Mouse (Mus musculus): Measurements from ENCODE around the gene Olfr1437.
"Not testable (repeated sequence)": the region's sequence is repeated elsewhere in the genome, so short reads cannot be mapped to it uniquely, and the experiment has no call there.

Gene Olfr1437

DNA sequence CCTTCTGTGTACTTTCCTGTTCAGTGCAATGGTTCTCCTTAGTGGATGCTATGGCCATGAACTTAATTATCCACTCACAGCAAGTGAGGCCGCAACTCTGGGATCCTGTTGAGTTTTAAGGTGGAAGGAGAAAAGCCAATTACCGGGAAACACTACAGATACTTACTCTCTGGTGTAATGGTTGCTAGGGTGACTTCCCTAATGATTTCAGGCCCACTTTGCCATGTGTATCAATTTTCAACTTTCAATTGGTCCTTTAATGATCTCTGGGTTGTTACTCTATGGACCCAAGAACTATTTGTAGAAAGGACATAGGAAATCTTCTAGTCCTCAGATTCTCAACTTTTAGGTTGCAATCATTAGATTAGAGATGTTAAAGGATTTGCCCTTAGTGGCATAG, at the start of gene Olfr1437:
TSS of gene Olfr1437 (minus strand) at position 101 of the 400 bp plus-strand sequence.
- no peak for DNase-seq (ENCODE audit: low read depth, low spot score)

DNA sequence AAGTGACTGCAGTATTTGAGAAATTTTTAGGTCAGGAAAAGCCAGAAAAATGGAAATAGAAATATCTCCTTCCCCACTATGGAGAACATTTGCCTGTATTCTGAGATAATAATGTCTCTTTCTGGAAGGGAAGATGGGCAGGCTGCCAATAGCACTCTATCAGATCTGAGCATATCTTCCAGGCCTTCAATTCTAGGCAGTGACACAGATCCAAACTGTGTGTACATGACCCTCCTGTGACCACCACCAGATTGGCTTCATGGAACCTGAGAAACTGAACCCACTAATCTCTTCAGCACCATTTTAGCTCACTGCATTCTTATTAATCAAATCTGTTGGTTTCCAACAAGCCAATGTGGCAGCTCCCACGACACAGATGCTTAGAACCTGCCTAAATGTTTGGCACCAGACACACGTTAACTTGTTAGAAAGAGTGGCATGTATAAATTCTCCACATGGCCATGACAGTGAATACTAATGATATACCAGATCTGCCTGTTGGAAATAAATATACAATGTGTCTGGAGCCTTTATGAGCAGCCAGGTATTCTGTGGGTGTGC, 49.6 kb upstream of the Olfr1437 start:
- DNase-seq (ENCODE audit: low read depth, low spot score) = no peak

DNA sequence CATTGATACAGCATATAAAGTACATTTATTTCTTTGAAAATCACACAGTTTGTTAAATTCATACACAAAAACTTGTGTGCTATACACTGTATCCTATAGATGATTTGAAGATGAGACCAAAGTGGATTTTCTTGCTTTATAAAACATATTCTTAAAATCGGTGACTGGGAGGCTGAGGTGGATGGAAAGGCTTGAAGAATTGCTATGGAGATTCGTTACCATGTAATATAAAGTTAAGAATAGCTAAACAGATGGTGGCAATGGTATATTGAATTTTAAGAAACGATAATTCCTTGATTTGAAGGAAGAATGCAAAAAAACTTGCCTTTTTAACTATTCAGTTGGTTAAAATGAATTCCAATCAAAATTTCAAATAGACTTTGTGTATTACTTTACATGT, 48.1 kb upstream of the Olfr1437 start:
- DNase-seq (ENCODE audit: low read depth, low spot score) = no peak

DNA sequence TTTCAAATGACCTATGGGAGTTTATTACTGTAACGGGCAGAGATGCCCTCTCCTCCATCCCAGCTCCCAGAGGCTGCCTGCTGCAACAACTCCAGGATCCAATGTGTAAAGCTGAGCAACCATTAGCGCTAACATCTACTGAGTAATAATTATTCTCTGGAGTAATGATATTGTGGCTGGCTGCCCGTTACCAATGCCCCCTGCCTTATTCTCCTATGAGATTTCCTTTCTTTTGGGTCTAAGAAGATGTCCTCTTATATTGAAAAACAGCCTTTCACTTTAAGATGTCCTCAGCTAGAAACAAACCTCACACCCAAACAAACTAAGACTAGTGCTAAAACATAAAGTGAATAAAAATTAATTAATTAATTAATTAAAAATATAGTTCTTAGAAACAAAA, 10.9 kb upstream of the Olfr1437 start, which contains the start of gene Olfr1438-ps1:
TSS of gene Olfr1438-ps1 (minus strand) at position 101 of the 400 bp plus-strand sequence.
- DNase-seq (ENCODE audit: low read depth, low spot score) = no peak

DNA sequence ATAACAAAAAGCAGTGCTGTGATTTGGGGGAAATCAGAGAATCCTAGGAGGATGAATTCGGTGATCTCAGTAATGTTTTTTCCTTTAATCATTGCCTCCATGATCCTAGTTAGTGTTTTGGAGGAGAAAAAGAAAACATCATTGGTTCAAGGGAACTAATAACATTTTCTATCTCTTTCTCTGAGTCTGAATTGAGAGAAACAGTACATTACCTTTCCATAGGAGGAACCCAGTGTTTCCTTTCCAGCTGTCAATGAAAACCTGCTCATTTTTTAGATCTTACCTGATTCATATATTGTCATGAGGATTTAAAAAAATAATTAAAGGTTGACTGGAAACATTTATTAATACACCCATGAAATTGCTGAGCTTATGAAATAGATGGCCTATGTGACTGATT, 25.9 kb downstream of the Olfr1437 start, which contains the start of gene Olfr1436:
TSS of gene Olfr1436 (minus strand) at position 101 of the 400 bp plus-strand sequence.
- DNase-seq (ENCODE audit: low read depth, low spot score) = not testable (repeated sequence)

DNA sequence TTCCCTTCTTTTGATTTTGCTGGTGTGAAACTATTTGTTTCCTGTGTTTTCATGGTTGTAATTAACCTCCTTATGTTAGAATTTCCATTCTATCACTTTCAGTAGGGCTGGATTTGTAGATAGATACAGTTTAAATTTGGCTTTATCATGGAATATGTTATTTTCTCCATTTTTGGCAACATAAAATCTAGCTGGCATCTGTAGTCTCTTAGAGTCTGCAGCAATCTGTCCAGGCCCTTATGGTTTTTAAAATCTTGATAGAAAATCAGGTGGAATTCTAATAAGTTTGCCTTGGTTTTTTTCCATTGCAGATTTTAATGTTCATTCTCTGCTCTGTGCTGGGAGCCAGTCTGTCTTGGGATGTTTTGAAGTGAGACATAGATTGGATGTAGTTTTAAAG, 31.9 kb downstream of the Olfr1437 start:
- DNase-seq (ENCODE audit: low read depth, low spot score) = no peak

DNA sequence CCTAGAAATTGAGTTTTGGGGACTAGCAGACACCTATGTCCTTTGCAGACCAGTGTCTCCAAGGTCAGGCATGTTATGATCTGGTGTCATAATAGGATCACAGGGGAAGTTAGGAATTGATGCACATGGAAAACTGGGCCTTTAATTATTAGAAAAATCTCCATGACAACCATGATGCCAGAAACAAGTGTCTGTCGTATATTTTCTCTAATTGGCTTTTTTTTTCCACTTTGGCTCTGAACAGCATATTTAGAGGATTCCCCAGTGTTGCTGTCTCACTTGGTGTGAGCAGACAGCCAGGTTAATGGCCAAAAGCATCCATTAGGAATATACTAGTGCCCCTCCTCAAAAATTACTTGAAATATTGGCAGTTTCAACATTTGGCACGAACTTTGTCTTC, 45.3 kb downstream of the Olfr1437 start, which contains the start of gene Olfr1434:
TSS of gene Olfr1434 (plus strand) at position 301 of the 400 bp plus-strand sequence.
- no peak for DNase-seq (ENCODE audit: low read depth, low spot score)
